Mouse (Mus musculus) T-helper 1 cell (primary cell): ENCODE measurements at regions not wholly inside any gene's neighbourhood (a gene's known extent, or its start where the extent isn't known, plus 50 kb on each side); places are given as distances from the start of the nearest gene placed in this dataset.
"Not testable (repeated sequence)": the region's sequence is repeated elsewhere in the genome, so short reads cannot be mapped to it uniquely, and the experiment has no call there.

ENCODE experiments used
- in situ Hi-C: fragments of 300-600 bp; cut with MboI, MseI; formaldehyde crosslinking; loops from one replicate; pipeline ENCODE4 v1.15.1; 2025; ENCODE audit warnings: high pct_unique_total_duplicates

DNA sequence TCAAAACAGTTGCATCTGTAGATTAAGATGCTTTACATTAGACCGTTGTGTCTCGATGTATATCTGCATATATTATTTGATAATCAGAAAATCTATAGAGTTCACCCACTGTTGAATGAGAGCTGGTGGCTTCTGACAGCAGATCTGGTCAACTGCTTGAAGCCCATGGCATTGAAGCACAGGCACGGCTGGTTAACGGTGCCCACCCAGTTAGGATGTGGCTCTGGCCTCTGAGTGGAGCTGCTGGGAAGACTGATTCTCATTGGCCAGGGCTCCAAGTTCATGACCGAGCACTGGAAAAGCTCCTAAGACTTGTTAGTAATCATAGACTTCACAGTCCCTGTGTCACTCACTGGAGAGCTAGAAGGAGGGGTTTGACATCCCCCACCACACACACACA is 51.2 kb upstream of the Cldn34a start:
- in situ Hi-C loops: not testable (repeated sequence)

DNA sequence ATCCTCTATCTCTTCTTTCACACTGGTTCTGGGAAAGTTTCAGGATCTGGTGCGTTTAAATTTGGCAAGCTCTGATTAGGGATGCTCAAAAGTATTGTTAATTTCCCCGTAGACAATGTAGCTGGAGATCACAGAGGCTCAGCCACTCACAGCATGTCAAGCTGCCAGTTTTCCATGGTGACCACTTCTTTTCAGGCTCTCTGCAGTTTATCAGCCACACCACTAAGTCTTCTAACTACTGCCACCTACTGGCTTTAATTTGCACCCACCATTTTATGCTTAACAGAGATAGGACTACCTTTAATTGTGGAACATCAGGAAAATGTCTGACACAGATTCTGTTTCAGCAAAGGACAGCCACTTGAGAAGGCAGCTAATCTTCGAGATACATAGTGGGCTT is 57.7 kb upstream of the Cldn34a start:
- in situ Hi-C loops: loop anchor here (5.0 kb wide), 1 partner anchor 88 kb away; no protein-coding TSS in a partner anchor

GRCm38 (mm10) chrX:152499371-152499957 is 63.7 kb upstream of the Cldn34a start:
- in situ Hi-C loops: not testable (repeated sequence)

- in situ Hi-C loops: no loop called here
These were observed 91.6 kb upstream of the Cldn34a start for GRCm38 (mm10) chrX:152471387-152472010.

DNA sequence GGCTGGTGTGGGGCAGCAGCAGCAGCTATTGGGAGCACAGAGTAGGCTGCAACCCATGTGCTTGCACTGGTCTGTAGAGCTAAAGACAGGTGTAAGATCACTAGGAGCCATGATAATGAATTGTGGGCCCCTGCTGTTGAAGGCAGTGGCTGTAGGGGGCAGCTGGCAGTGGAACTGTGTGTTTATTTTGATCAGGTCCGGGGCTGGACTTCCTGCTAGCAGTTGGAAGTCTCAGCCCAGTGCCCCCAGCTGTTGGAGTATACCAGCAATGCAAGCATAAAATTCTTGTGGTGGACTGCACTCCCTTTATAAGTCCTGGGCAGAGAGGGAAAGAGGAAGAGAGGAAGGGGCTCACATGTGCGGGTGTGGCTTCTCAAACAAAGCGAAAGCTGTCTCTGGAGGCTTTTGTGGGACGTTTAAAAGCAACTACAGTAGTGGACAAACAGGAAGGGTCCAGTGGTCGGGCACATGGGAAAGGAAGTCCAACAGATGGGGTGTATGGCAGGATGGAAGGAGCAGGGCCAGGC is 56.0 kb upstream of the Gpr173 start:
- in situ Hi-C loops: not testable (repeated sequence)

- in situ Hi-C loops: loop anchor here (5.0 kb wide), 1 partner anchor 89 kb away; no protein-coding TSS in a partner anchor
These were observed 50.0 kb upstream of the Gpr173 start for GRCm38 (mm10) chrX:152418512-152418911.
